ENCODE assay signal across 15 mouse cellular contexts in genomic region chr15:87339904-87340303, GRCm38 (mm10).
DNase-seq lines count a peak whose midpoint lies in the region; ATAC-seq and TF ChIP-seq lines count a peak whose summit lies in the region.
"Had no signal": no experiment of that assay in that cellular context is flagged by ENCODE, and none has a peak within 500 bp of the region (broad histone marks: within the 10 kb centered on the region; RNA-seq: fewer than 3 reads in every experiment).

No protein-coding gene starts in this region.

- peak; percentile 40 for DNase-seq in forebrain, postnatal 0 days
- peak; percentile 20 to 56 for DNase-seq in layer of hippocampus, adult 2 months (ENCODE audit: low spot score in 2 of 2)
- DNase-seq in layer of hippocampus, adult 9-10 months (ENCODE audit: low spot score): no peak
- DNase-seq in midbrain, postnatal 0 days (ENCODE audit: low spot score): peak; percentile 75
- peak; percentile 29 to 72 for DNase-seq in layer of hippocampus, adult 8-10 months (ENCODE audit: low spot score in 2 of 2)
- DNase-seq: adrenal gland, postnatal 10 days; B cell, adult 2 months; heart, adult 11 months; liver; liver, postnatal 0 days had no signal

- H3K4me3 ChIP-seq in forebrain, postnatal 0 days (ENCODE audit: low read depth, low read length): no peak overlapping the region
- H3K4me3 ChIP-seq in forebrain, embryonic 15.5 days: no peak overlapping the region
- H3K4me3 ChIP-seq in layer of hippocampus, adult 2 months: no peak overlapping the region
- H3K4me3 ChIP-seq in midbrain, postnatal 0 days (ENCODE audit: low read depth, low read length): no peak overlapping the region
- H3K4me3 ChIP-seq in midbrain, embryonic 13.5 days (replicated peaks): no peak overlapping the region
- H3K4me3 ChIP-seq: megakaryocyte, embryonic 14.5 days; neural tube, embryonic 13.5 days had no signal

- H3K27ac ChIP-seq in forebrain, postnatal 0 days (ENCODE audit: low read depth, low read length): no peak overlapping the region; the same call in 1 of the 2 replicates
- H3K27ac ChIP-seq in forebrain, embryonic 15.5 days (replicated peaks): no peak overlapping the region
- H3K27ac ChIP-seq in layer of hippocampus, adult 2 months: peak overlapping the region; percentile 68; the same call in 1 of the 2 replicates
- H3K27ac ChIP-seq in midbrain, postnatal 0 days (ENCODE audit: low read depth, low read length): no peak overlapping the region
- no peak overlapping the region for H3K27ac ChIP-seq in midbrain, embryonic 13.5 days
- H3K27ac ChIP-seq: neural tube, embryonic 13.5 days had no signal

- peak; percentile 64 for ATAC-seq in forebrain, postnatal 0 days
- no peak for ATAC-seq in forebrain, embryonic 15.5 days (replicated peaks)
- ATAC-seq in midbrain, postnatal 0 days (ENCODE audit: low FRiP score): peak; percentile 60; the same call in 1 of the 2 replicates
- no peak for ATAC-seq in midbrain, embryonic 13.5 days
- ATAC-seq: intestine, postnatal 0 days; liver, postnatal 0 days had no signal

- no peaks in the 10 kb centered on the region for H3K9me3 ChIP-seq in forebrain, postnatal 0 days (ENCODE audit: low read length)
- no peaks in the 10 kb centered on the region for H3K9me3 ChIP-seq in forebrain, embryonic 15.5 days
- no peaks in the 10 kb centered on the region for H3K9me3 ChIP-seq in midbrain, postnatal 0 days (ENCODE audit: low read length)
- H3K9me3 ChIP-seq in midbrain, embryonic 13.5 days: no peaks in the 10 kb centered on the region
- H3K9me3 ChIP-seq: neural tube, embryonic 13.5 days had no signal

- H3K36me3 ChIP-seq in forebrain, postnatal 0 days (ENCODE audit: insufficient read depth): no peaks in the 10 kb centered on the region
- no peaks in the 10 kb centered on the region for H3K36me3 ChIP-seq in forebrain, embryonic 15.5 days
- no peaks in the 10 kb centered on the region for H3K36me3 ChIP-seq in midbrain, postnatal 0 days (ENCODE audit: insufficient read depth, low read length)
- no peaks in the 10 kb centered on the region for H3K36me3 ChIP-seq in midbrain, embryonic 13.5 days
- H3K36me3 ChIP-seq: neural tube, embryonic 13.5 days had no signal

- 0 out of 2 replicates have a peak, but pooled peaks cover 8% of the 10 kb centered on the region for H3K4me1 ChIP-seq in forebrain, postnatal 0 days (ENCODE audit: insufficient read depth)
- peaks cover 21% of the 10 kb centered on the region for H3K4me1 ChIP-seq in forebrain, embryonic 15.5 days
- H3K4me1 ChIP-seq in midbrain, postnatal 0 days (ENCODE audit: insufficient read depth, low read length): no peaks in the 10 kb centered on the region
- H3K4me1 ChIP-seq in midbrain, embryonic 13.5 days (replicated peaks): 0 out of 2 replicates have a peak, but pooled peaks cover 8% of the 10 kb centered on the region
- H3K4me1 ChIP-seq: megakaryocyte, embryonic 14.5 days had no signal

- no peaks in the 10 kb centered on the region for H3K27me3 ChIP-seq in forebrain, postnatal 0 days (ENCODE audit: insufficient read depth, low read length)
- no peaks in the 10 kb centered on the region for H3K27me3 ChIP-seq in forebrain, embryonic 15.5 days
- H3K27me3 ChIP-seq in midbrain, postnatal 0 days (ENCODE audit: insufficient read depth, low read length): no peaks in the 10 kb centered on the region
- H3K27me3 ChIP-seq in midbrain, embryonic 13.5 days: no peaks in the 10 kb centered on the region
- H3K27me3 ChIP-seq: megakaryocyte, embryonic 14.5 days; neural tube, embryonic 13.5 days had no signal

- no peak overlapping the region for H3K4me2 ChIP-seq in forebrain, postnatal 0 days (ENCODE audit: low read depth)
- H3K4me2 ChIP-seq in forebrain, embryonic 15.5 days (replicated peaks): no peak overlapping the region
- no peak overlapping the region for H3K4me2 ChIP-seq in midbrain, postnatal 0 days (ENCODE audit: low read depth, low read length, poor library complexity, severe bottlenecking)
- no peak overlapping the region for H3K4me2 ChIP-seq in midbrain, embryonic 13.5 days (replicated peaks)
- H3K4me2 ChIP-seq: neural tube, embryonic 13.5 days had no signal

- no peak for TF ChIP-seq CTCF in forebrain, postnatal 0 days (IDR thresholded peaks at IDR 0.05; ENCODE audit: low read depth)
- no peak for TF ChIP-seq CTCF in layer of hippocampus, adult 2 months (conservative IDR thresholded peaks at IDR 0.05)
- no peak for TF ChIP-seq CTCF in midbrain, postnatal 0 days (IDR thresholded peaks at IDR 0.05)

- WGBS in forebrain, postnatal 0 days: 28% methylated on average over 3 of the region's 3 CpGs
- WGBS in forebrain, embryonic 15.5 days: 29% methylated on average over 3 of the region's 3 CpGs
- WGBS in midbrain, postnatal 0 days: 41% methylated on average over 3 of the region's 3 CpGs
- WGBS in midbrain, embryonic 13.5 days: 43% methylated on average over 3 of the region's 3 CpGs

- no peak overlapping the region for H3K9ac ChIP-seq in forebrain, postnatal 0 days
- H3K9ac ChIP-seq in forebrain, embryonic 15.5 days (replicated peaks): no peak overlapping the region
- H3K9ac ChIP-seq in midbrain, postnatal 0 days (replicated peaks; ENCODE audit: low read length, poor library complexity, severe bottlenecking): no peak overlapping the region
- H3K9ac ChIP-seq in midbrain, embryonic 13.5 days (replicated peaks): no peak overlapping the region
- H3K9ac ChIP-seq: liver, postnatal 0 days; neural tube, embryonic 13.5 days had no signal

Comparison
In these comparisons a context has a peak if more than half of its experiments do, and no peak if none do; other contexts are left out.
1. ATAC-seq: peak in forebrain, postnatal 0 days (single experiment) and midbrain, postnatal 0 days (single experiment); none in forebrain, embryonic 15.5 days (single experiment) and midbrain, embryonic 13.5 days (single experiment).